Mouse (Mus musculus) left cerebral cortex, postnatal 4 days (tissue): ENCODE data around the gene Dr1. TPM values are rescaled to one million over a fixed set of nuclear protein-coding genes. Genes with fewer than 3 reads are reported as not detected.

Source experiments
- total RNA-seq, 2 experiments: library from RNA; stranded (reverse); gene quantifications; 2 replicates each; pipeline ENCODE4 v1.2.3; 2021

The Dr1 gene
- total RNA-seq, 2 experiments from 2014 or later, result 33.1 to 37.3 TPM

Other genes starting within 250 kb of the Dr1 start
- gene Mtf2, start 203.2 kb upstream of the Dr1 start, total RNA-seq, result 10 to 100 TPM; 73.8 to 81.7 TPM
- 10 to 100 TPM; 15.9 to 18.3 TPM for gene Tmed5, start 136.3 kb upstream of the Dr1 start, total RNA-seq
- gene Ccdc18, start 136.0 kb upstream of the Dr1 start, total RNA-seq, result 1 to 10 TPM; 2.3 to 2.9 TPM
- 1 to 10 TPM; 7.1 to 8.0 TPM for gene Pigg, start 43.7 kb downstream of the Dr1 start, total RNA-seq
- 10 to 100 TPM; 36.1 to 41.3 TPM for gene Gm42517, start 99.0 kb downstream of the Dr1 start, total RNA-seq
- gene Pde6b, start 119.5 kb downstream of the Dr1 start, total RNA-seq, result not detected
- gene Atp5k, start 165.6 kb downstream of the Dr1 start, total RNA-seq, result 100 to 1,000 TPM; 184 to 214 TPM
- gene Mfsd7a, start 180.0 kb downstream of the Dr1 start, total RNA-seq, result under 1 TPM; 0.20 to 0.32 TPM
- gene Pcgf3, start 192.3 kb downstream of the Dr1 start, total RNA-seq, result 10 to 100 TPM; 82.2 to 94.3 TPM